Mouse (Mus musculus) stomach, postnatal 0 days (tissue): ENCODE measurements around the gene G430095P16Rik.
A peak's percentile ranks its signal among the peaks of the same experiment; 100 is the strongest.

ENCODE experiments used
- CTCF ChIP-seq: IDR thresholded peaks from 2 replicates; pipeline ENCODE4 v1.5.1; 2016; ENCODE audit warnings: antibody characterized with exemption, low read depth, mild to moderate bottlenecking, moderate library complexity
- EP300 ChIP-seq: optimal IDR thresholded peaks from 2 replicates; pipeline ENCODE3; 2016; ENCODE audit warnings: antibody characterized with exemption

- TF ChIP-seq CTCF, result peak; percentile 50
- TF ChIP-seq EP300, result no peak
These were observed 21.6 kb upstream of the G430095P16Rik start, which contains the start of gene Lyl1 for GRCm38 (mm10) chr8:84700941-84701911.
